Mouse (Mus musculus): ENCODE results near the gene Pde4d.

Pde4d gene

GRCm38 (mm10) chr13:109932688-109933087, 1482.9 kb downstream of the Pde4d start:
- DNase-seq (ENCODE audit: low spot score) = no peak

- DNase-seq (ENCODE audit: low spot score) = no peak
Observed at GRCm38 (mm10) chr13:109933554-109933953, 1483.8 kb downstream of the Pde4d start.

DNA sequence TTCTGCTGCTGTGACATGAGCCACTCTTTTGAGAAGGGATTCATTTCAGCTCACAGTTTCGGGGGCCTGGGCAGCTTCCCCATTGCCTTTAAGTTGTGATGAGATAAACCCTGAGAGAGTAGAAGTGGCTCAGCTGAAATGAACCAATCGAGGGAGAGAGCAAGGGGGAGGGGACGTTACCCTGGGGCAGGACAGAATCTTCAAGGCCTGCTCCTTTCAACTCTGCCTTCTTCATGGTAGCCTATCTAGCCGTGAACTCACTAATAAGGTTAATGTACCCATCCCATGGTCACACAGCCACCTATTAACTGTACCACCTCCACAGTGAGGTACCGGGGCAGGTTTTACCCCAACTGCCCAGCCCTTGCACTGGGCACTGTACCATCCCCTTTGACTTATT, 1487.1 kb downstream of the Pde4d start:
- no peak for DNase-seq (ENCODE audit: low spot score)

DNA sequence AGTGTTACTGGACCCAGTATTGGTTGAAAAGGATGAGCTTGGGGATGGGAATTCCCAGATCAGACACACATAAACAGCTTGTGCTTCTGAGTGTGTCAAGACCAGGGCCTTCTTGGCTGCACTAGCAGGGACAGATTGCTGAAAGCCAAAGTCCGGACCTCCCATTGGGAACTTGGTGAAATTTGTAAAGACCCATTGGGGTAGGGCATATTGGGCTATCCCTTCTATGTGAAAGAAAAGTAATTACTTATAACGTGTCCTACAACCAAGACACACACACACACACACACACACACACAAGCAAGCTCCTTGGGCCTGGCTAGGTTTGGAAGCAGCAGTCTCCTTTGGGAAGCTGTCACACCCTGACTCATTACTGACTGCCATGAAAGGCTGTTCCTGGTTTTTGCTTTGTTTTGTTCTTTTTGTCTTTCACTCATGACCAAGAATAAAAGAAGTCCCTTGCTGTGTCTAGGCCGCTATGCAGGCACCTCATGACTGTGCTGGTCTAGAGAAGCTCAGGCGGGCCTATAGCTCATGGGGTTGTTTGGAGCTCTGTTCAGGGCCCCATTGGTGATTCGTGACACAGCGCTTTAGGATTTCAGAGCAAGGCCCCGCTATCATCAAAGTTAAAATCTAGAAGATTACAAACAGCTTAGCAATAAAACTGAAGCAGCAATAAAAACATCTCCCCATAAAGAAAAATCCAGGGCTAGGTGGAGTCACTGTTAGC, 1495.2 kb downstream of the Pde4d start:
- DNase-seq (ENCODE audit: low spot score) = no peak

- DNase-seq (ENCODE audit: low spot score) = peak; percentile 3
Observed at GRCm38 (mm10) chr13:109951466-109951865, 1501.7 kb downstream of the Pde4d start.

DNA sequence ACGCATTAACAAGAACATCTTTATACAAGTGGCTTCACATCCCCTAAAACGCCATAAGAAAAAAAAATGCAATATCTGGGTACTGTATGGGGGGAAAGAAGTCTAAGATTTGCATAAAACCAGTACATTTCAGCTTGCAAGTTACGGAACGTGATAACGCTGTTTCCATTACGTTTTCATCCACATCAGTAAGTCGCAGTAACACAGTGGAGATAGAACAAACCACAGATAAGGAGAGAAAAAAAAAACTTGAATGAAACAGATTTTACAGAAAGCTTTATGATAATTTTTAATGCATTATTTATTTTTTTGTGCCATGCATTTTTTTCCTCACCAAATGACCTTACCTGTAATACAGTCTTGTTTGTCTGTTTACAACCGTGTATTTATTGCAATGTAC, 1504.4 kb downstream of the Pde4d start:
- DNase-seq (ENCODE audit: low spot score) = no peak

- DNase-seq (ENCODE audit: low spot score) = peak; percentile 3
Observed at GRCm38 (mm10) chr13:109957953-109958352, 1508.2 kb downstream of the Pde4d start.

GRCm38 (mm10) chr13:109982821-109983443, 1533.2 kb downstream of the Pde4d start:
- no peak for DNase-seq (ENCODE audit: low spot score)

DNA sequence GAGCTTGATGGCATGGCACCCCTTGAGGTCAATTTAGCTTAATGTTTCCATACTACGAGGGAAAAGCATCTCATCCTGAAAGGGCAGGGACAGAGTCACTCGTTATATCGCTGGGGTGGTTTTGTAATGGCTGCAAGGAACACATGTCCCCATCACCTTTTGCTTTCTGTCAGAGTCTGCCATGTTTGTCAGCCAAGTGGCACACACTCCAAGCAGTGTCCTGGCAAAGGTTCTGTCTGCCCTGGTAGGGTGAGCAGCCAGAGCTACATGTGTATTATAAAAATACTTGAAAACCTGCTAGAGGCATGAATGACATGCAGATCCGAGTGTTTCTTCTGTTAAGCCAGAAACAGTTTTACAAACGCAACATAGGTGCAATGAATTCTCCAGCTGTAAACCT, 1535.7 kb downstream of the Pde4d start:
- DNase-seq (ENCODE audit: low spot score) = no peak

DNA sequence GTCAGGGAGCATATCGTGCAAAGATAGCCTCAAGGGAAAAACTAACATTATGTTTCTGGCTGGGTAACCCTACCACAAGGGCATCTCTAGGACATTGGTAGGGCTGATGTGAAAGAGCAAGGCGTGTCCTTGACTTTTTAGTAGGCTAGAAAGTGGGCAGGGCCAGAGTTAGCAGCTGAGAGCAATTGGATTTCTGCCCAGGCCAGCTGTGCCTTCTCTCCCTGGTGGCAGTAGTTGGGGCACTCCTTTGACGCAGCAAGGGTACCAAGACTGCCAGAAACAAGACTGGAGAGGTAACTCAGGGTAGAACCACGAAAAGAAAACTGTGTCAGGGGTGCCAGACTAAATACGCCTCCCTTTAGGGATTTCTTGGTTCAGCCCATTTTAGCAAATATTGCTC, 1536.1 kb downstream of the Pde4d start:
- DNase-seq (ENCODE audit: low spot score) = no peak

DNA sequence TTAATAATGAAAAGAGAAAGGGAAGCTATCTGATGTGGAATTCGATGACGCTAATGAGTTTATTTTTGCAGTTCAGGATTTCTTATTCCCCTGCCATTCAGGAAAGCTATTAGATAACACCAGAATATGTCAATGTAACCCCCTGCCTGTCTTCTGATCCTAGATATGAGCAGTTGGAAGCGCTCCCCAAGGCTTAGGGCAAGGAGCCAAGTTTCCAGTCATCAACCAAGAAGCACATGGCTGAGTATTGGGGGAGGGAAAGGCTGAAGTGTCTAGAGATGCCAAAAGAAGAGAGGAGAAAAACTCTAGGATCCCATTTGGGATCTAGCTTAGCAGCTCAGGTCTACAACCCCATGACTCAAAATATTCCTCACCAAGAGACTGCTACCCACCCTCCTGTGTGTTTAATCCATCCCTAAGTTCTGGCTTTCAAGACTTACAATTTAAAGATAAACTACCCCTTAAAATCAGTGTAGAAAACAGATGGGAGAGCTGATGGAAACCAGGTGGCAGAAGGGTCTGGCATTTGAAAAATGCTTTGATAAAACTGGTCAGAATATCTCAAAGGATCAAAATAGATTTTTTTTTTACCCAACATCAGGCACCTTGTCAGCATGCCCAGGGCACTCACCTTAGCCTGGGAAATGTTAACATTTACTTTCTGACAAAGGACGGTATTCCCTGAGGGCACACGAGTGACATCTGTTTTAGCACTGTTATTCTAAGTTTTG, 1543.2 kb downstream of the Pde4d start:
- peak; percentile 40 for DNase-seq (ENCODE audit: low spot score)

- DNase-seq (ENCODE audit: low spot score) = peak; percentile 39
Observed at GRCm38 (mm10) chr13:109994240-109994764, 1544.6 kb downstream of the Pde4d start.

- DNase-seq (ENCODE audit: low spot score) = no peak
Observed at GRCm38 (mm10) chr13:110002081-110002480, 1552.3 kb downstream of the Pde4d start.
